Mouse (Mus musculus): ENCODE data around the gene Catsperd. TPM values are rescaled to one million over a fixed set of nuclear protein-coding genes. Genes with fewer than 3 reads are reported as not detected.
"Not testable (repeated sequence)": the region's sequence is repeated elsewhere in the genome, so short reads cannot be mapped to it uniquely, and the experiment has no call there.

Catsperd gene
- polyA plus RNA-seq, 1 experiment, result 2.7 TPM

- Histone ChIP-seq H3K27ac (ENCODE audit: insufficient read depth, low read length) (no peak overlapping the region), H3K4me3 (ENCODE audit: insufficient read depth, low read length) (no peak overlapping the region), H3K4me1 (ENCODE audit: control insufficient read depth, insufficient read depth, low read length) (peaks cover 8% of the 10 kb centered on the region; the same call in 1 of the 2 replicates)
- TF ChIP-seq POLR2A (IDR thresholded peaks at IDR 0.05; ENCODE audit: extremely low read depth, insufficient read depth, low read length), result no peak
- no peak for TF ChIP-seq CTCF (IDR thresholded peaks at IDR 0.05; ENCODE audit: extremely low read depth, insufficient read depth, low read length)
These were observed 15.9 kb upstream of the Catsperd start for GRCm38 (mm10) chr17:56611861-56612564.

GRCm38 (mm10) chr17:56612565-56612939 lies 15.4 kb upstream of the Catsperd start:
- H3K4me3 ChIP-seq (ENCODE audit: insufficient read depth, low read length); H3K4me1 ChIP-seq (ENCODE audit: control insufficient read depth, insufficient read depth, low read length); H3K27ac ChIP-seq (ENCODE audit: insufficient read depth, low read length): not testable (repeated sequence)

GRCm38 (mm10) chr17:56613236-56613844 lies 14.6 kb upstream of the Catsperd start, which contains the start of gene Rpl36:
Gene Rpl36, plus strand, starts transcription at chr17:56613416.
- peak within 1 kb of the TSS; percentile 91 for H3K27ac ChIP-seq (ENCODE audit: insufficient read depth, low read length)
- peak within 1 kb of the TSS; percentile 73 for H3K4me3 ChIP-seq (ENCODE audit: insufficient read depth, low read length)
- H3K4me1 ChIP-seq (ENCODE audit: control insufficient read depth, insufficient read depth, low read length), result peaks cover 8% of the 10 kb centered on the region; the same call in 1 of the 2 replicates
- TF ChIP-seq CTCF (IDR thresholded peaks at IDR 0.05; ENCODE audit: extremely low read depth, insufficient read depth, low read length) (peak; percentile 81), POLR2A (IDR thresholded peaks at IDR 0.05; ENCODE audit: extremely low read depth, insufficient read depth, low read length) (peak; percentile 73)

- H3K27ac ChIP-seq (ENCODE audit: insufficient read depth, low read length), result peak overlapping the region; percentile 91
- peak overlapping the region; percentile 73 for H3K4me3 ChIP-seq (ENCODE audit: insufficient read depth, low read length)
- 0 out of 2 replicates have a peak, but pooled peaks have one; percentile 21 for TF ChIP-seq POLR2A (IDR thresholded peaks at IDR 0.05; ENCODE audit: extremely low read depth, insufficient read depth, low read length)
- not testable (repeated sequence) for H3K4me1 ChIP-seq (ENCODE audit: control insufficient read depth, insufficient read depth, low read length)
These were observed 14.1 kb upstream of the Catsperd start for GRCm38 (mm10) chr17:56613893-56614292.

GRCm38 (mm10) chr17:56614391-56615135 lies 13.4 kb upstream of the Catsperd start:
- no peak for TF ChIP-seq POLR2A (IDR thresholded peaks at IDR 0.05; ENCODE audit: extremely low read depth, insufficient read depth, low read length)
- TF ChIP-seq CTCF (IDR thresholded peaks at IDR 0.05; ENCODE audit: extremely low read depth, insufficient read depth, low read length), result no peak
- no peak overlapping the region for H3K27ac ChIP-seq (ENCODE audit: insufficient read depth, low read length)
- peaks cover 6% of the 10 kb centered on the region; the same call in 1 of the 2 replicates for H3K4me1 ChIP-seq (ENCODE audit: control insufficient read depth, insufficient read depth, low read length)
- H3K4me3 ChIP-seq (ENCODE audit: insufficient read depth, low read length), result peak overlapping the region; percentile 73; the same call in 1 of the 2 replicates

DNA sequence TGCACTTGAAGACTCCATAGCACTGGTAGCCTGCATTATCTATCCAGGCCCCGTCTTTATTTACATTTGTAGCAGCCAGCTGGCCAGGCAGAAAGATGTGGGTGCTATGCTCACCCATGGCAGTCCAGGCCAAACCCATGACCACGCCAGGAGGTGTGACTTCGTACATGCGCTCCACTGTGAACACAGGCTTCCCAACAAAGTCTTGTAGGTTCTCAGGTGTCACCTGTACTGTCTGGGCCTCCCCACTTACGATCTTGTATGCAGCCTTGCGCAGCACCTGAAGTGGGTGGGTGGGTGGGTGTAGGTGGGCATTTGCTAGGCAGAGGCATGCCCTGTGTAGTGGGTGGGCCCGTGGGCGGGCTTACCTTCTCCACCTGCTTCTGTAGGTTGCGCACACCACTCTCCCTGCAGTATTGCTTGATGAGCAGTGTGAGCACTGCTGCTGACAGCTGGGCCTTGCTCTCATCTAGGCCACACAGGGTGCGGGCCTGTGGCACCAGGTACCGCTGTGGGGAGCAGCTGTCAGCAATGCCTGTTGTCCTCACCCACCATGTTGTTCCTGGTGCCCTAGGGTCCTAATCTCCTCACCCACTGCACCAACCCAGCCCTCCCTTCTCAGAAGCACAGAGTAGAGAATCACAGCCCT lies 12.7 kb upstream of the Catsperd start:
- Histone ChIP-seq H3K4me1 (ENCODE audit: control insufficient read depth, insufficient read depth, low read length) (peaks cover 5% of the 10 kb centered on the region; the same call in 1 of the 2 replicates), H3K27ac (ENCODE audit: insufficient read depth, low read length) (no peak overlapping the region), H3K4me3 (ENCODE audit: insufficient read depth, low read length) (no peak overlapping the region)
- TF ChIP-seq POLR2A (IDR thresholded peaks at IDR 0.05; ENCODE audit: extremely low read depth, insufficient read depth, low read length), result no peak
- TF ChIP-seq CTCF (IDR thresholded peaks at IDR 0.05; ENCODE audit: extremely low read depth, insufficient read depth, low read length), result no peak

- peaks cover 4% of the 10 kb centered on the region; the same call in 1 of the 2 replicates for H3K4me1 ChIP-seq (ENCODE audit: control insufficient read depth, insufficient read depth, low read length)
- TF ChIP-seq CTCF (IDR thresholded peaks at IDR 0.05; ENCODE audit: extremely low read depth, insufficient read depth, low read length) (no peak), POLR2A (IDR thresholded peaks at IDR 0.05; ENCODE audit: extremely low read depth, insufficient read depth, low read length) (no peak)
These were observed 12.2 kb upstream of the Catsperd start for GRCm38 (mm10) chr17:56615792-56616191.

GRCm38 (mm10) chr17:56616725-56617124 lies 11.2 kb upstream of the Catsperd start:
- Histone ChIP-seq H3K4me1 (ENCODE audit: control insufficient read depth, insufficient read depth, low read length) (peaks cover 4% of the 10 kb centered on the region; the same call in 1 of the 2 replicates), H3K27ac (ENCODE audit: insufficient read depth, low read length) (no peak overlapping the region), H3K4me3 (ENCODE audit: insufficient read depth, low read length) (no peak overlapping the region)
- no peak for TF ChIP-seq POLR2A (IDR thresholded peaks at IDR 0.05; ENCODE audit: extremely low read depth, insufficient read depth, low read length)
- TF ChIP-seq CTCF (IDR thresholded peaks at IDR 0.05; ENCODE audit: extremely low read depth, insufficient read depth, low read length), result no peak

More at GRCm38 (mm10) chr17:56615792-56616191, 12.2 kb upstream of the Catsperd start:
- Histone ChIP-seq H3K4me3 (ENCODE audit: insufficient read depth, low read length) (no peak overlapping the region), H3K27ac (ENCODE audit: insufficient read depth, low read length) (no peak overlapping the region)

GRCm38 (mm10) chr17:56617628-56618027 lies 10.3 kb upstream of the Catsperd start:
- no peak overlapping the region for H3K4me3 ChIP-seq (ENCODE audit: insufficient read depth, low read length)
- peaks cover 4% of the 10 kb centered on the region; the same call in 1 of the 2 replicates for H3K4me1 ChIP-seq (ENCODE audit: control insufficient read depth, insufficient read depth, low read length)
- no peak for TF ChIP-seq POLR2A (IDR thresholded peaks at IDR 0.05; ENCODE audit: extremely low read depth, insufficient read depth, low read length)
- no peak for TF ChIP-seq CTCF (IDR thresholded peaks at IDR 0.05; ENCODE audit: extremely low read depth, insufficient read depth, low read length)
- no peak overlapping the region for H3K27ac ChIP-seq (ENCODE audit: insufficient read depth, low read length)
